Mouse (Mus musculus) testis, adult 2 months (tissue): ENCODE measurements around the gene Dexi.

Experiments used
- CTCF ChIP-seq: fragments of 200-500 bp; IDR thresholded peaks from 2 replicates; pipeline ENCODE4 v1.5.1; 2012; ENCODE audit warnings: low read depth, mild to moderate bottlenecking, inconsistent platforms, low read length, moderate library complexity; ENCODE audit not compliant: control insufficient read depth, insufficient read depth, insufficient replicate concordance
- POLR2A ChIP-seq: fragments of 200-500 bp; IDR thresholded peaks from 2 replicates; pipeline ENCODE4 v1.6.1; 2012; ENCODE audit warnings: low read depth, mild to moderate bottlenecking, inconsistent platforms, low read length, moderate library complexity; ENCODE audit not compliant: control insufficient read depth

DNA sequence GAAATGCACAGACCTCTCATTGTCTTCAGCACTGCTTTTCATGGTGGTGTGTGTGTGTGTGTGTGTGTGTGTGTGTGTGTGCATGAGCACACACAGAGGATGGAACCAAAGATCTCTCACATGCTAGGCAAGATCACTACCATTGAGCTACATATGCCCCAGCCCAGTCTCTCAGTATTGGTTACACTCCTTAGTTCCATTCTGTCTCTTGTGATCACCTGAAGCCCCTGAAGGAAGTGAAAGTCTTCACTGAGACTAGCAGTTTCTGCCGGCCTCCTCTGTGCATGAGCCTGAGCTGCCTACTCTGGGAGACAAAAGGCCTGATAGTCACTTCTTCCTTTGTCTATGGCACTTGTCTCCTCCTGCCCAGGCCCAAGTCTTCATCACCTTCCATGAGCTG, 43.7 kb downstream of the Dexi start:
- TF ChIP-seq POLR2A, result no peak
- no peak for TF ChIP-seq CTCF
